Mouse (Mus musculus): ENCODE data around the gene Spata2. TPM values are rescaled to one million over a fixed set of nuclear protein-coding genes. Genes with fewer than 3 reads are reported as not detected.

Gene Spata2
- total RNA-seq, 2 experiments from 2014 or later: 53.5 to 58.1 TPM

- intact Hi-C loops (cut with DNase I): no loop called here
- no peak for DNase-seq
These were observed 42.0 kb downstream of the Spata2 start for GRCm38 (mm10) chr2:167450647-167451046.

- intact Hi-C loops (cut with DNase I): no loop called here
- peak; percentile 36 for DNase-seq
These were observed 43.1 kb downstream of the Spata2 start for GRCm38 (mm10) chr2:167449331-167450275.

GRCm38 (mm10) chr2:167447629-167448028, 45.1 kb downstream of the Spata2 start:
- intact Hi-C loops (cut with DNase I): no loop called here
- DNase-seq: no peak

GRCm38 (mm10) chr2:167447207-167447606, 45.5 kb downstream of the Spata2 start:
- no peak for DNase-seq
- intact Hi-C loops (cut with DNase I): no loop called here

- intact Hi-C loops (cut with DNase I): no loop called here
- peak; percentile 44 for DNase-seq
These were observed 46.5 kb downstream of the Spata2 start for GRCm38 (mm10) chr2:167445911-167446780.

- intact Hi-C loops (cut with DNase I): no loop called here
- no peak for DNase-seq
These were observed 49.1 kb downstream of the Spata2 start for GRCm38 (mm10) chr2:167443411-167444193.

GRCm38 (mm10) chr2:167439422-167439821, 53.3 kb downstream of the Spata2 start:
- DNase-seq: no peak
- intact Hi-C loops (cut with DNase I): no loop called here

GRCm38 (mm10) chr2:167436371-167436770, 56.3 kb downstream of the Spata2 start:
- intact Hi-C loops (cut with DNase I): no loop called here
- DNase-seq: no peak

GRCm38 (mm10) chr2:167435631-167436030, 57.1 kb downstream of the Spata2 start:
- intact Hi-C loops (cut with DNase I): no loop called here
- no peak for DNase-seq

- DNase-seq: no peak
- intact Hi-C loops (cut with DNase I): no loop called here
These were observed 58.1 kb downstream of the Spata2 start for GRCm38 (mm10) chr2:167434570-167434969.

GRCm38 (mm10) chr2:167431418-167431776, 61.3 kb downstream of the Spata2 start:
- no peak for DNase-seq
- intact Hi-C loops (cut with DNase I): no loop called here

Other genes starting within 250 kb of the Spata2 start
- gene B4galt5, start 143.7 kb downstream of the Spata2 start, total RNA-seq (2021): 10 to 100 TPM; 77.2 to 80.4 TPM
- gene Slc9a8, start 71.2 kb downstream of the Spata2 start, total RNA-seq (2021): 10 to 100 TPM; 33.9 to 42.1 TPM
- gene Rnf114, start 242 bp downstream of the Spata2 start, total RNA-seq (2021): 10 to 100 TPM; 36.6 to 40.0 TPM
- gene Snai1, start 45.3 kb upstream of the Spata2 start, total RNA-seq (2021): 1 to 10 TPM; 1.1 to 1.3 TPM
- gene Ube2v1, start 139.2 kb upstream of the Spata2 start, total RNA-seq (2021): 100 to 1,000 TPM; 217 TPM
- gene Gm20431, start 168.6 kb upstream of the Spata2 start, total RNA-seq (2021): 10 to 100 TPM; 30.8 to 32.7 TPM
- gene Cebpb, start 196.0 kb upstream of the Spata2 start, total RNA-seq (2021): 1 to 10 TPM; 3.8 to 5.5 TPM
- 10 to 100 TPM; 37.6 to 39.2 TPM for gene Tmem189, start 196.9 kb upstream of the Spata2 start, total RNA-seq (2021)